Mouse (Mus musculus) kidney, adult 2 months (tissue): Measurements from ENCODE around the gene Ube2s. TPM values are rescaled to one million over a fixed set of nuclear protein-coding genes. Genes with fewer than 3 reads are reported as not detected.
"Not testable (repeated sequence)": the region's sequence is repeated elsewhere in the genome, so short reads cannot be mapped to it uniquely, and the experiment has no call there.

Experiments
- DNase-seq: peaks from one replicate; pipeline ENCODE4 v3.0.0; 2021
- H3K27ac ChIP-seq: fragments of 200-500 bp; 2 replicates; pipeline ENCODE4 v1.5.1; 2012; ENCODE audit warnings: low read depth, low read length, control low read depth, inconsistent platforms; ENCODE audit not compliant: insufficient read depth
- H3K27me3 ChIP-seq: fragments of 200-500 bp; replicated peaks from 2 replicates; pipeline ENCODE4 v1.6.1; 2012; ENCODE audit warnings: mild to moderate bottlenecking, moderate library complexity, low read length, inconsistent platforms; ENCODE audit not compliant: control insufficient read depth, insufficient read depth
- H3K36me3 ChIP-seq: fragments of 200-500 bp; 2 replicates; pipeline ENCODE4 v1.6.1; 2012; ENCODE audit warnings: mild to moderate bottlenecking, moderate library complexity, low read length, inconsistent platforms; ENCODE audit not compliant: control insufficient read depth, insufficient read depth
- H3K4me1 ChIP-seq: fragments of 200-500 bp; 2 replicates; pipeline ENCODE4 v1.6.1; 2011; ENCODE audit warnings: low read length; ENCODE audit not compliant: control insufficient read depth, insufficient read depth
- H3K4me3 ChIP-seq: fragments of 200-500 bp; 2 replicates; pipeline ENCODE4 v1.5.1; 2011; ENCODE audit warnings: mild to moderate bottlenecking, low read depth, low read length, control low read depth; ENCODE audit not compliant: insufficient read depth
- CTCF ChIP-seq: fragments of 200-500 bp; conservative IDR thresholded peaks from 2 replicates; pipeline ENCODE4 v1.5.1; 2011; ENCODE audit warnings: low read depth, mild to moderate bottlenecking, control low read depth, low read length, moderate library complexity, mixed read lengths; ENCODE audit not compliant: insufficient read depth, insufficient read length
- POLR2A ChIP-seq: fragments of 200-500 bp; IDR thresholded peaks from one replicate; pipeline ENCODE4 v1.6.1; 2011; ENCODE audit warnings: low read depth, low read length, control low read depth
- WGBS: fragments of 180-500 bp; shearing (Covaris S2); methylation state at CpG from one replicate; pipeline ENCODE4 v1.1.7; 2018; 5-methylcytosine and 5-hydroxymethylcytosine counted together
- polyA plus RNA-seq: library from polyadenylated mRNA; depleted of rRNA; stranded (reverse); fragments of >200 nt; gene quantifications from 2 replicates; pipeline ENCODE4 v1.2.3, GENCODE M21; 2012; rRNA removed

The Ube2s gene
- 240 and 301 TPM in 2 replicates for polyA plus RNA-seq

DNA sequence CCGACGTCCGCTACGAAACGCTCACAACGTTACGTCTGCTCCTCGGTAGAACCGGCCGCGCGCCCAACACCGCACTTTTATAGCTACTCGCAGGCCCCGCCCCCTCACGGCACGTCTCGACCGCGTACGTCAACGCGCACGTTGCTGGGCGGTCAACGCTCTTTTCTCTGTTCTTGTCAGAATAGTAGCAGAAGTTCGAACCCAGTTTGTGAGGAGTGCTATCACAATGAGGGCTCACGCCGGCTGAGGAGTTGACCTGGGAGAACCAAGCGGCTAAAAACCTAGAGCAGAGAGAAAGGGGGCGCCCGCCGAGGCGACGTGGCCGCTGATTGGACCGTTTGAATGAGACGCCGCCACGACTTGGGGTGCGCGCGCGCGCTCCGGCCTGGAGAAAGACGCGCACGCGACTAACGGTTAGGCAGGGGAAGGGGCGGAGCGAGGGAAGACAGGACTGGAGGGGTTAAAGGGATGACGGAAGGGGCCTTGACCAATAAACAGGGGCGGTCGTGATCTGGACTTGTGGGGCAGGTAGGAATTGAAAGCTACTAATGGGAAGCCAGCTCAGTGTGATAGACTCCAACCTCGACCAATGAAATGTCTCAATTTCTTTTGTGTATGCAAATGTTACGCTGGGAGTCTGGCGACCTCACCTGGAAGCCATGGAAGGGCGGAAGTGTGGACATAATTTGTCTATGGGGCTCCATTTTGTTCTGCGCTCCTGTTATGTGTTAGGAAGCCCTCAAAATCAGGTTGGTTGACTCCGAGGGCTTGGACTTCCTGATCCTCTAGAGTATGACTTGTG lies at the start of gene Ube2s:
TSS of gene Ube2s (minus strand) at position 288 of the 802 bp plus-strand sequence.
- under 1% methylated on average over 62 of the region's 62 CpGs for WGBS

DNA sequence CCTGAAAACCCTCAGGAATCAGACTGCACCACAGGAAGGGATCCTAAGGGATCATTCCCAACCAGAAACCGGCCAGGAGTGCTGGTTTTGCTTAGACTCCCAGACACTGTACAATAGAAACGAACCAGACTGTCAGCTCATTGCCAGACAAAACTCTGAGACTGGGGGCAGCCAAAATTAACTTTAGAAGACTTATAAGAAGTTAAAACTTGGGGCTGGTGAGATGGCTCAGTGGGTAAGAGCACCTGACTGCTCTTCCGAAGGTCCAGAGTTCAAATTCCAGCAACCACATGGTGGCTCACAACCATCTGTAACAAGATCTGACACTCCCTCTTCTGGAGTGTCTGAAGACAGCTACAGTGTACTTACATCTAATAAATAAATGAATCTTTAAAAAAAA lies 48.5 kb upstream of the Ube2s start:
- peak; percentile 81 for DNase-seq
- not testable (repeated sequence) for H3K27me3 ChIP-seq, H3K4me3 ChIP-seq, H3K36me3 ChIP-seq
- peak overlapping the region; percentile 98 for H3K27ac ChIP-seq
- 54% methylated on average over 3 of the region's 3 CpGs for WGBS
- peaks cover 37% of the 10 kb centered on the region for H3K4me1 ChIP-seq

More for the DNA sequence above, at the start of gene Ube2s:
- H3K4me1 ChIP-seq: peaks cover 6% of the 10 kb centered on the region; the same call in 1 of the 2 replicates
- H3K4me3 ChIP-seq: peak within 1 kb of the TSS; percentile 83
- no peaks in the 10 kb centered on the region for H3K27me3 ChIP-seq
- TF ChIP-seq POLR2A (peak; percentile 88), CTCF (no peak)
- no peaks in the 10 kb centered on the region; the same call in 1 of the 2 replicates for H3K36me3 ChIP-seq
- DNase-seq: peak; percentile 100
- H3K27ac ChIP-seq: peak within 1 kb of the TSS; percentile 98

DNA sequence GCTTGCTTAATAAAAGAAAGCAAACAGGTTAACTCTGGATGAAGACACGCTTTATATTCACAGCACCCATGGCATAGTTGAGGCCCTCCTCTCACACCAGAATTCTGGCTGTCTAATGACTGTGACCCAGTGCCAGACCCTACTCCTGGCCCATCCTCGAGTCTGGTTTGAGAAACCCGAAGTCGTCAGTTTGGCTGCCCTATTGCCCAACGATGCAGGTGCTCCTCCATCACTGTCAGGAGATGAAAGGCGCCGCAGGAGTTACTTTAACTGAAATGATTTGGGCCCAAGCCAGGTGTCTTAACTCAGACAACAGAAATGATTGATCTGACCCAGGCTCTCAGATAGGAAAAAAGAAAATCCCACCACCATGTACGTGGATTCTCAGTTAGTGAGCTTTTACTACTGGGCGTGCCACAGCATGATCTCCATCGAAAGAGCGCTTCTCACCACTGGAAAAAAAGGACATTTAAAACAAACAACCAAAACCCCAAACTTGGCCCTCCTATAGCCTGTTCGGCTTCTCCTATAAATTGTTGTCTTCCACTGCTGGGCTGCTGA lies 47.1 kb upstream of the Ube2s start:
- peak; percentile 32 for DNase-seq
- peaks cover 33% of the 10 kb centered on the region for H3K4me1 ChIP-seq
- no peak overlapping the region for H3K4me3 ChIP-seq
- H3K36me3 ChIP-seq: no peaks in the 10 kb centered on the region
- 63% methylated on average over 12 of the region's 12 CpGs for WGBS
- H3K27me3 ChIP-seq: no peaks in the 10 kb centered on the region
- TF ChIP-seq POLR2A: no peak
- H3K27ac ChIP-seq: peak overlapping the region; percentile 98; the same call in 1 of the 2 replicates

DNA sequence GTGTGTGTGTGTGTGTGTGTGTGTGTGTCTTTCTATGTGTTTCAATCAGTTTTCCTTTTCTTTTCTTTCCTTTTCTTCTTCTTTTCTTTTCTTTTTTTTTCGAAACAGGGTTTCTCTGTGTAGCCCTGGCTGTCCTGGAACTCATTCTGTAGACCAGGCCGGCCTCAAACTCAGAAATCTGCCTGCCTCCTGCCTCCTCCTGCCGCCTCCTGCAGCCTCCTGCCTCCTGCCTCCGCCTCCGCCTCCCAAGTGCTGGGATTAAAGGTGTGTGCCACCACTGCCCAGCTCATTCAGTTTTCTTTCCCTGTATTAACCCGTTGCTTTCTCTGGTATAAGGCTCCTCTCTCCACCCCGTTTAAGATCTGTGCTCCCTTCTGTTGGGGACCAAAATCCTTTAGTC lies 44.9 kb upstream of the Ube2s start:
- H3K4me3 ChIP-seq: no peak overlapping the region
- WGBS: 71% methylated on average over 7 of the region's 7 CpGs
- no peak for TF ChIP-seq POLR2A
- no peak for TF ChIP-seq CTCF
- H3K27me3 ChIP-seq: no peaks in the 10 kb centered on the region
- no peak overlapping the region for H3K27ac ChIP-seq
- DNase-seq: no peak
- peaks cover 15% of the 10 kb centered on the region for H3K4me1 ChIP-seq
- no peaks in the 10 kb centered on the region for H3K36me3 ChIP-seq

DNA sequence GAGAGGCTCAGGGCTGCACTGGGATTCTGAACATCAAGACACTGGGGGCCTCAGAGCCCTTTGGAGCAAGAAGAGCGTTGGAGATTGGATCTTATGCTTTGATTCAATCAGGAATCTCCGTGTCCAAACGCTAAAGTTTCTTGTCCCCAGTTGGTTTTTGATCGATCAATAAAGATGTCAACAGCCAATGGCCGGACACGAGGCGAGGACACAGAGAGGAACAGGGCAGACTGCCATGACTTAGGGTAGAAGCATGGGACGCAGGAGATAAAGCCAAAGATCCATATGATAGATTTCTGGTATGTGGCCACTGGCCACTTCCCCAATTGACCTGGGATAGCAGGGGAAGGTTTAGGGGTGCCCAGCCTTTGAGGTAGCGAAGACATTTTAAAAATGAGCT lies 44.1 kb upstream of the Ube2s start:
- whole genome bisulfite sequencing: 89% methylated on average over 9 of the region's 9 CpGs
- no peaks in the 10 kb centered on the region for H3K36me3 ChIP-seq
- TF ChIP-seq POLR2A: no peak
- no peak for TF ChIP-seq CTCF
- DNase-seq: no peak
- H3K27ac ChIP-seq: no peak overlapping the region
- H3K27me3 ChIP-seq: no peaks in the 10 kb centered on the region
- peaks cover 12% of the 10 kb centered on the region for H3K4me1 ChIP-seq
- no peak overlapping the region for H3K4me3 ChIP-seq

DNA sequence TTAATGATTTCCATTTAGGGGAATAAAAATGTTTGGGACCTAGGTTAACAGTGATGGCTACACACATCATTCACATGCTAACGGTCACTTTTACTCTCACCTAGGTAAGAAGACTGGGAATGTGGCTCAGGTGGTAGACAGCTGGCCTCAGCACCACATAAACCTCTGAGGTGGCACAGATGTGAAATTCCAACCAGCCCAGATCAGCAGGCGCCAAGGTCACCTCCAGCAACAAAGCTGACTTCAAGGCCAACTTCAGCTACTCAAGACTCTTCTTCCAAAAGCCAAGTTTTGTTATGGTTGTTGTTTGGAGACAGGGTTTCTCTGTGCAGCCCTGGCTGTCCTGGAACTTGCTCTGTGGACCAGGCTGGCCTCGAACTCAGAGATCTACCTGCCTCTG lies 41.2 kb upstream of the Ube2s start:
- no peak overlapping the region for H3K4me3 ChIP-seq
- no peak overlapping the region for H3K27ac ChIP-seq
- no peak for DNase-seq
- TF ChIP-seq POLR2A (no peak), CTCF (no peak)
- WGBS: 77% methylated on average over 3 of the region's 3 CpGs
- H3K4me1 ChIP-seq: no peaks in the 10 kb centered on the region
- H3K27me3 ChIP-seq: no peaks in the 10 kb centered on the region
- no peaks in the 10 kb centered on the region for H3K36me3 ChIP-seq

DNA sequence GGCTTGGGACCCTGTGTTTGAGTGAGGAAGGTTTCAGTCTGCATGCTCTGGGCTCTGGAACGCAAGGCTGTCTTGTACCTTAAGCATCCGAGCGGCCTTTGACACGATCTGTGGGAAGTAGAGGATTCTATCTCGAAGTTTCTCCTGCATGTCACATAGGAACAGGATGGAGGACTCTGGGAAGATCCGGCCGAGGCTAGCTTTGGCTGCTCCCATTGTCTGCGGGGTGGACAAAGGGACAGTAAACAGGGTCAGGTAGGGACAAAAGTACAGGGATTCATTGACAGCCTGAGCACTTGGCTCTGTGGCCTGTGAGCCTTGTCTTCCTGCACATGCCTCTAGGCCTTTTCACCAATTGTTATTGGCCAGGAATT lies 38.9 kb upstream of the Ube2s start:
- Histone ChIP-seq H3K4me3 (no peak overlapping the region), H3K27ac (no peak overlapping the region), H3K36me3 (no peaks in the 10 kb centered on the region), H3K27me3 (no peaks in the 10 kb centered on the region), H3K4me1 (no peaks in the 10 kb centered on the region)
- no peak for DNase-seq
- TF ChIP-seq POLR2A (no peak), CTCF (no peak)
- 80% methylated on average over 8 of the region's 8 CpGs for WGBS
